Mouse (Mus musculus): Measurements from ENCODE around the gene Npas2. TPM values are rescaled to one million over a fixed set of nuclear protein-coding genes. Genes with fewer than 3 reads are reported as not detected.
A peak's percentile ranks its signal among the peaks of the same experiment; 100 is the strongest.

Npas2 gene
- 0.17 and 0.38 TPM in 2 replicates for polyA plus RNA-seq (2014; fragmentation: Nextera tagmentation; extraction: Ambion mirVana)

- WGBS: under 1% methylated on average over 62 of the region's 66 CpGs
- H3K9ac ChIP-seq (ENCODE audit: low read length): peak within 1 kb of the TSS; percentile 55
- H3K9me3 ChIP-seq (ENCODE audit: control insufficient read depth, low read length): no peaks in the 10 kb centered on the region
- H3K4me3 ChIP-seq (ENCODE audit: low read depth, low read length): peak within 1 kb of the TSS; percentile 64
- no peaks in the 10 kb centered on the region for H3K36me3 ChIP-seq (ENCODE audit: control insufficient read depth, insufficient read depth, low read length)
- H3K27me3 ChIP-seq (ENCODE audit: control insufficient read depth, insufficient read depth, low read length): peaks cover 39% of the 10 kb centered on the region
- DNase-seq (ENCODE audit: low spot score) (peak; percentile 30), ATAC-seq (ENCODE audit: insufficient read depth, low FRiP score, low TSS enrichment) (no peak)
- H3K4me2 ChIP-seq (ENCODE audit: low read depth): peak within 1 kb of the TSS; percentile 100
- peaks cover 8% of the 10 kb centered on the region; the same call in 1 of the 2 replicates for H3K4me1 ChIP-seq (ENCODE audit: control insufficient read depth, insufficient read depth, low read length)
- H3K27ac ChIP-seq (ENCODE audit: low read depth, low read length): no peak within 1 kb of the TSS
These were observed at the start of gene Npas2 for GRCm38 (mm10) chr1:39192997-39193861. Gene Npas2, plus strand, starts transcription at chr1:39193731.

- Histone ChIP-seq H3K4me2 (ENCODE audit: low read depth) (no peak overlapping the region), H3K36me3 (ENCODE audit: control insufficient read depth, insufficient read depth, low read length) (no peaks in the 10 kb centered on the region), H3K27ac (ENCODE audit: low read depth, low read length) (no peak overlapping the region), H3K9me3 (ENCODE audit: control insufficient read depth, low read length) (no peaks in the 10 kb centered on the region), H3K4me1 (ENCODE audit: control insufficient read depth, insufficient read depth, low read length) (no peaks in the 10 kb centered on the region), H3K27me3 (ENCODE audit: control insufficient read depth, insufficient read depth, low read length) (no peaks in the 10 kb centered on the region), H3K9ac (ENCODE audit: low read length) (no peak overlapping the region), H3K4me3 (ENCODE audit: low read depth, low read length) (no peak overlapping the region)
- ATAC-seq (ENCODE audit: insufficient read depth, low FRiP score, low TSS enrichment) (no peak), DNase-seq (ENCODE audit: low spot score) (no peak)
- 93% methylated on average over 4 of the region's 4 CpGs for WGBS
These were observed 36.8 kb upstream of the Npas2 start for GRCm38 (mm10) chr1:39156778-39157177.

- no peaks in the 10 kb centered on the region for H3K4me1 ChIP-seq (ENCODE audit: control insufficient read depth, insufficient read depth, low read length)
- H3K9ac ChIP-seq (ENCODE audit: low read length): no peak overlapping the region
- DNase-seq (ENCODE audit: low spot score) (no peak), ATAC-seq (ENCODE audit: insufficient read depth, low FRiP score, low TSS enrichment) (no peak)
- no peak overlapping the region for H3K27ac ChIP-seq (ENCODE audit: low read depth, low read length)
- H3K27me3 ChIP-seq (ENCODE audit: control insufficient read depth, insufficient read depth, low read length): no peaks in the 10 kb centered on the region
- no peaks in the 10 kb centered on the region for H3K36me3 ChIP-seq (ENCODE audit: control insufficient read depth, insufficient read depth, low read length)
- no peaks in the 10 kb centered on the region for H3K9me3 ChIP-seq (ENCODE audit: control insufficient read depth, low read length)
- whole genome bisulfite sequencing: 57% methylated on average over 4 of the region's 4 CpGs
- H3K4me2 ChIP-seq (ENCODE audit: low read depth): no peak overlapping the region
- no peak overlapping the region for H3K4me3 ChIP-seq (ENCODE audit: low read depth, low read length)
These were observed 33.4 kb upstream of the Npas2 start for GRCm38 (mm10) chr1:39160167-39160566.

- Histone ChIP-seq H3K4me2 (ENCODE audit: low read depth) (no peak overlapping the region), H3K9me3 (ENCODE audit: control insufficient read depth, low read length) (no peaks in the 10 kb centered on the region), H3K27me3 (ENCODE audit: control insufficient read depth, insufficient read depth, low read length) (no peaks in the 10 kb centered on the region), H3K4me1 (ENCODE audit: control insufficient read depth, insufficient read depth, low read length) (no peaks in the 10 kb centered on the region), H3K36me3 (ENCODE audit: control insufficient read depth, insufficient read depth, low read length) (no peaks in the 10 kb centered on the region), H3K27ac (ENCODE audit: low read depth, low read length) (no peak overlapping the region), H3K9ac (ENCODE audit: low read length) (no peak overlapping the region), H3K4me3 (ENCODE audit: low read depth, low read length) (no peak overlapping the region)
- DNase-seq (ENCODE audit: low spot score): no peak
- no peak for ATAC-seq (ENCODE audit: insufficient read depth, low FRiP score, low TSS enrichment)
- WGBS: 88% methylated on average over 1 of the region's 1 CpGs
These were observed 30.5 kb upstream of the Npas2 start for GRCm38 (mm10) chr1:39163077-39163476.

- no peak overlapping the region for H3K4me2 ChIP-seq (ENCODE audit: low read depth)
- H3K9me3 ChIP-seq (ENCODE audit: control insufficient read depth, low read length): no peaks in the 10 kb centered on the region
- no peak overlapping the region for H3K9ac ChIP-seq (ENCODE audit: low read length)
- DNase-seq (ENCODE audit: low spot score): no peak
- no peak overlapping the region for H3K4me3 ChIP-seq (ENCODE audit: low read depth, low read length)
- H3K27ac ChIP-seq (ENCODE audit: low read depth, low read length): no peak overlapping the region
- WGBS: 89% methylated on average over 5 of the region's 5 CpGs
- H3K36me3 ChIP-seq (ENCODE audit: control insufficient read depth, insufficient read depth, low read length): no peaks in the 10 kb centered on the region
- no peaks in the 10 kb centered on the region for H3K27me3 ChIP-seq (ENCODE audit: control insufficient read depth, insufficient read depth, low read length)
- no peaks in the 10 kb centered on the region for H3K4me1 ChIP-seq (ENCODE audit: control insufficient read depth, insufficient read depth, low read length)
- no peak for ATAC-seq (ENCODE audit: insufficient read depth, low FRiP score, low TSS enrichment)
These were observed 16.8 kb upstream of the Npas2 start for GRCm38 (mm10) chr1:39176690-39177089.

- 89% methylated on average over 14 of the region's 14 CpGs for WGBS
- no peak overlapping the region for H3K9ac ChIP-seq (ENCODE audit: low read length)
- H3K27ac ChIP-seq (ENCODE audit: low read depth, low read length): no peak overlapping the region
- no peaks in the 10 kb centered on the region for H3K36me3 ChIP-seq (ENCODE audit: control insufficient read depth, insufficient read depth, low read length)
- DNase-seq (ENCODE audit: low spot score): no peak
- no peak overlapping the region for H3K4me2 ChIP-seq (ENCODE audit: low read depth)
- no peak for ATAC-seq (ENCODE audit: insufficient read depth, low FRiP score, low TSS enrichment)
- no peaks in the 10 kb centered on the region for H3K27me3 ChIP-seq (ENCODE audit: control insufficient read depth, insufficient read depth, low read length)
- H3K4me1 ChIP-seq (ENCODE audit: control insufficient read depth, insufficient read depth, low read length): no peaks in the 10 kb centered on the region
- H3K9me3 ChIP-seq (ENCODE audit: control insufficient read depth, low read length): no peaks in the 10 kb centered on the region
- H3K4me3 ChIP-seq (ENCODE audit: low read depth, low read length): no peak overlapping the region
These were observed 16.3 kb upstream of the Npas2 start for GRCm38 (mm10) chr1:39177211-39177610.

GRCm38 (mm10) chr1:39179806-39180205 lies 13.7 kb upstream of the Npas2 start:
- WGBS: 93% methylated on average over 11 of the region's 11 CpGs
- Histone ChIP-seq H3K4me3 (ENCODE audit: low read depth, low read length) (no peak overlapping the region), H3K27me3 (ENCODE audit: control insufficient read depth, insufficient read depth, low read length) (no peaks in the 10 kb centered on the region), H3K4me1 (ENCODE audit: control insufficient read depth, insufficient read depth, low read length) (no peaks in the 10 kb centered on the region), H3K36me3 (ENCODE audit: control insufficient read depth, insufficient read depth, low read length) (no peaks in the 10 kb centered on the region), H3K9ac (ENCODE audit: low read length) (no peak overlapping the region), H3K27ac (ENCODE audit: low read depth, low read length) (no peak overlapping the region), H3K4me2 (ENCODE audit: low read depth) (no peak overlapping the region), H3K9me3 (ENCODE audit: control insufficient read depth, low read length) (no peaks in the 10 kb centered on the region)
- no peak for DNase-seq (ENCODE audit: low spot score)
- no peak for ATAC-seq (ENCODE audit: insufficient read depth, low FRiP score, low TSS enrichment)

GRCm38 (mm10) chr1:39180517-39180916 lies 13.0 kb upstream of the Npas2 start:
- Histone ChIP-seq H3K27me3 (ENCODE audit: control insufficient read depth, insufficient read depth, low read length) (no peaks in the 10 kb centered on the region), H3K4me1 (ENCODE audit: control insufficient read depth, insufficient read depth, low read length) (no peaks in the 10 kb centered on the region), H3K27ac (ENCODE audit: low read depth, low read length) (no peak overlapping the region), H3K9ac (ENCODE audit: low read length) (no peak overlapping the region), H3K36me3 (ENCODE audit: control insufficient read depth, insufficient read depth, low read length) (no peaks in the 10 kb centered on the region), H3K4me2 (ENCODE audit: low read depth) (no peak overlapping the region), H3K9me3 (ENCODE audit: control insufficient read depth, low read length) (no peaks in the 10 kb centered on the region), H3K4me3 (ENCODE audit: low read depth, low read length) (no peak overlapping the region)
- ATAC-seq (ENCODE audit: insufficient read depth, low FRiP score, low TSS enrichment) (no peak), DNase-seq (ENCODE audit: low spot score) (no peak)
- WGBS: 91% methylated on average over 1 of the region's 1 CpGs

GRCm38 (mm10) chr1:39181901-39182300 lies 11.6 kb upstream of the Npas2 start:
- Histone ChIP-seq H3K27ac (ENCODE audit: low read depth, low read length) (no peak overlapping the region), H3K9me3 (ENCODE audit: control insufficient read depth, low read length) (no peaks in the 10 kb centered on the region), H3K4me3 (ENCODE audit: low read depth, low read length) (no peak overlapping the region), H3K4me2 (ENCODE audit: low read depth) (no peak overlapping the region), H3K9ac (ENCODE audit: low read length) (no peak overlapping the region), H3K27me3 (ENCODE audit: control insufficient read depth, insufficient read depth, low read length) (no peaks in the 10 kb centered on the region), H3K4me1 (ENCODE audit: control insufficient read depth, insufficient read depth, low read length) (no peaks in the 10 kb centered on the region), H3K36me3 (ENCODE audit: control insufficient read depth, insufficient read depth, low read length) (no peaks in the 10 kb centered on the region)
- ATAC-seq (ENCODE audit: insufficient read depth, low FRiP score, low TSS enrichment) (no peak), DNase-seq (ENCODE audit: low spot score) (no peak)
- WGBS: 83% methylated on average over 4 of the region's 4 CpGs

Data from neural tube, embryonic 11.5 days (tissue).